ENCODE assay signal across 10 mouse cellular contexts in the genomic region with DNA sequence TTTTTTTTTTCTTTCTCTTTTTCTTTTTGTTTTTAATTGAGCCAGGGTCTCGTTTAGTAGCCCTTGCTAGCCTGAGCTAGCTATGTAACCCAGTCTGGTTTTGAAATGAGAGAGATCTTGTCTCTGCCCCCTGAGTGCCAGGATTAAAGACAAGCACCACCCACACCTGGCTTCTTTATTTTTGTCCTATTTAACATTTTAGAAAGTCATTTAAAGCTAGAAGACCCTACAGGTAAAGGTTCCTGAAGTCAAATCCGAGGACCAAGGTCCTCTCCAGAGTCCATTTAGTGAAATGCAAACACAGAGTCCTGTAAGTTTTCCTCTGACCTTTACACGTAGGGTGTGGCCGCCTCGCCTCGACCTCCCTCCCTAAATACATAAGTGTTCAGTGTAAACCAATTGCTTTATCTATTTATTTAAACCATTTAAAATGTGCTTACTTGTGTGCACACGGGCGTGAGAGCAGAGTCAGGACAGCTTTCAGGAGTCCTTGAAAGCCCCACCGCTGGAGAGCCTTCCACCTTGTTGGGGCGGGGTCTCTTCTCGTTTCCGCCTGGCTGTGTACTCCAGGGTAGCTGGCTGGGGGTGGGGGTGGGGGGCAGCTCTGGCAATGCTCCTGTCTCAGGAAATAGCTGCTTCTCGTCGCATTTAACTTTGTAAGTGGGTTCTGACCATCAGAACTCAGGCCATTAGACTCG. TPM values are rescaled to one million over a fixed set of nuclear protein-coding genes. Genes with fewer than 3 reads are reported as not detected.
DNase-seq lines count a peak whose midpoint lies in the region; ATAC-seq lines count a peak whose summit lies in the region.
"Had no signal": no experiment of that assay in that cellular context is flagged by ENCODE, and none has a peak within 500 bp of the region (broad histone marks: within the 10 kb centered on the region; RNA-seq: fewer than 3 reads in every experiment).

No protein-coding gene starts in this region.

- 9% methylated on average over 15 of the region's 15 CpGs for WGBS in heart, embryonic 10.5 days
- 10% methylated on average over 15 of the region's 15 CpGs for WGBS in intestine, embryonic 14.5 days

- peak overlapping the region; percentile 47 for H3K4me2 ChIP-seq in intestine, embryonic 14.5 days (ENCODE audit: low read length)

- peak overlapping the region; percentile 90 for H3K27ac ChIP-seq in heart, embryonic 10.5 days
- peak overlapping the region; percentile 24; the same call in 1 of the 2 replicates for H3K27ac ChIP-seq in intestine, embryonic 14.5 days (ENCODE audit: low read depth)

- peak overlapping the region; percentile 67 for H3K4me3 ChIP-seq in heart, embryonic 10.5 days
- H3K4me3 ChIP-seq in intestine, embryonic 14.5 days (ENCODE audit: low read depth, low read length): peak overlapping the region; percentile 26

- no peak for ATAC-seq in intestine, embryonic 14.5 days (replicated peaks; ENCODE audit: low FRiP score, low TSS enrichment, low read depth)

- no peak for DNase-seq in heart, embryonic 10.5 days (ENCODE audit: low spot score)
- DNase-seq in heart, postnatal 4 days: no peak
- peak; percentile 35 for DNase-seq in embryo, embryonic 11 days
- no peak for DNase-seq in intestine, embryonic 14.5 days (ENCODE audit: low spot score)
- peak; percentile 31 for DNase-seq in neural tube, embryonic 10.5 days (ENCODE audit: extremely low spot score, low spot score)
- DNase-seq in right cerebral cortex, postnatal 10 days (ENCODE audit: low spot score in 2 of 2): no peak
- DNase-seq in cerebellum, adult 8-10 months: no peak
- DNase-seq in c-Kit-positive CD71-positive TER-119-positive erythroid progenitor cells, embryonic 14.5 days (ENCODE audit: low spot score): no peak

- H3K9me3 ChIP-seq in heart, embryonic 10.5 days: no peaks in the 10 kb centered on the region
- no peaks in the 10 kb centered on the region for H3K9me3 ChIP-seq in intestine, embryonic 14.5 days (ENCODE audit: control insufficient read depth, low read length)

- peaks cover 23% of the 10 kb centered on the region for H3K4me1 ChIP-seq in heart, embryonic 10.5 days
- peaks cover 8% of the 10 kb centered on the region for H3K4me1 ChIP-seq in intestine, embryonic 14.5 days (replicated peaks; ENCODE audit: control insufficient read depth, insufficient read depth, low read length)

- no peaks in the 10 kb centered on the region for H3K36me3 ChIP-seq in heart, embryonic 10.5 days
- no peaks in the 10 kb centered on the region for H3K36me3 ChIP-seq in intestine, embryonic 14.5 days (ENCODE audit: control insufficient read depth, insufficient read depth, low read length)

- H3K9ac ChIP-seq in intestine, embryonic 14.5 days (ENCODE audit: low read length): peak overlapping the region; percentile 10; the same call in 1 of the 2 replicates

- no peaks in the 10 kb centered on the region for H3K27me3 ChIP-seq in heart, embryonic 10.5 days (ENCODE audit: insufficient read depth, poor library complexity, severe bottlenecking)
- H3K27me3 ChIP-seq in intestine, embryonic 14.5 days (replicated peaks; ENCODE audit: control insufficient read depth, insufficient read depth, low read length): no peaks in the 10 kb centered on the region

RNA-seq across cellular contexts. Expression of gene Eif4a2, which starts 4.8 kb away (rescaled TPM):
- 163 and 184 TPM in 2 replicates for polyA plus RNA-seq in heart, embryonic 10.5 days (2016; fragmentation: Nextera tagmentation; extraction: Ambion mirVana)
- 100 to 1,000 TPM; 206 to 231 TPM for total RNA-seq in heart, postnatal 4 days (2021)
- 218 and 243 TPM in 2 replicates for polyA plus RNA-seq in intestine, embryonic 14.5 days (2014; fragmentation: Nextera tagmentation; extraction: Ambion mirVana)

RNA-seq across cellular contexts. Expression of gene Rfc4, which starts 25.0 kb away (rescaled TPM):
- polyA plus RNA-seq in heart, embryonic 10.5 days (2016; fragmentation: Nextera tagmentation; extraction: Ambion mirVana): 134 and 158 TPM in 2 replicates
- total RNA-seq in heart, postnatal 4 days (2021): 10 to 100 TPM; 34.9 to 37.4 TPM
- 126 and 136 TPM in 2 replicates for polyA plus RNA-seq in intestine, embryonic 14.5 days (2014; fragmentation: Nextera tagmentation; extraction: Ambion mirVana)

RNA-seq across cellular contexts. Expression of gene Adipoq, which starts 43.8 kb away (rescaled TPM):
- polyA plus RNA-seq in heart, embryonic 10.5 days (2016; fragmentation: Nextera tagmentation; extraction: Ambion mirVana): 0.14 TPM in 1 of 2 replicates, not detected in the other
- 1 to 10 TPM; 4.9 to 6.2 TPM for total RNA-seq in heart, postnatal 4 days (2021)
- not detected in 2 replicates for polyA plus RNA-seq in intestine, embryonic 14.5 days (2014; fragmentation: Nextera tagmentation; extraction: Ambion mirVana)
- polyA plus RNA-seq: C2C12 had no signal

RNA-seq across cellular contexts. Expression of gene Kng1, which starts 44.8 kb away (rescaled TPM):
- 0.20 and 5.1 TPM in 2 replicates for polyA plus RNA-seq in heart, embryonic 10.5 days (2016; fragmentation: Nextera tagmentation; extraction: Ambion mirVana)
- total RNA-seq in heart, postnatal 4 days (2021): under 1 TPM; 0.18 to 0.45 TPM
- polyA plus RNA-seq in intestine, embryonic 14.5 days (2014; fragmentation: Nextera tagmentation; extraction: Ambion mirVana): not detected in 2 replicates
- polyA plus RNA-seq: C2C12; large intestine, adult 2 months had no signal

Comparison
In these comparisons a context has a peak if more than half of its experiments do, and no peak if none do; other contexts are left out.
1. DNase-seq: peak in embryo, embryonic 11 days (single experiment) and neural tube, embryonic 10.5 days (single experiment); none in heart, embryonic 10.5 days (single experiment), heart, postnatal 4 days (single experiment), intestine, embryonic 14.5 days (single experiment), right cerebral cortex, postnatal 10 days (0 of 2), cerebellum, adult 8-10 months (single experiment) and c-Kit-positive CD71-positive TER-119-positive erythroid progenitor cells, embryonic 14.5 days (single experiment).